Mouse (Mus musculus) erythroblast, adult 5-6 weeks (primary cell): Measurements from ENCODE around the gene Eif3m. TPM values are rescaled to one million over a fixed set of nuclear protein-coding genes. Genes with fewer than 3 reads are reported as not detected.

Experiments used
- ATAC-seq: replicated peaks from 2 replicates; pipeline ENCODE4 v1.8.0; 2016; ENCODE audit warnings: moderate number of reproducible peaks, mild to moderate bottlenecking, moderate TSS enrichment, inconsistent platforms; ENCODE audit not compliant: poor library complexity, low FRiP score, severe bottlenecking
- total RNA-seq, 2 experiments: library from RNA; stranded (forward) in 1 of 2; stranded (reverse) in 1 of 2; fragments of 150-400 nt in 1 of 2; fragments of 200-764, 138-1000 nt in 1 of 2; gene quantifications; 2 replicates each; pipeline versions ENCODE4 v1.2.3 to v1.2.4; 2015 to 2017; ENCODE audit warnings: low replicate concordance in 2 of 2

Gene Eif3m
- total RNA-seq (2015; ENCODE audit: low replicate concordance) (113 and 128 TPM in 2 replicates), total RNA-seq (2017; ENCODE audit: low replicate concordance) (52.7 and 64.4 TPM in 2 replicates)

DNA sequence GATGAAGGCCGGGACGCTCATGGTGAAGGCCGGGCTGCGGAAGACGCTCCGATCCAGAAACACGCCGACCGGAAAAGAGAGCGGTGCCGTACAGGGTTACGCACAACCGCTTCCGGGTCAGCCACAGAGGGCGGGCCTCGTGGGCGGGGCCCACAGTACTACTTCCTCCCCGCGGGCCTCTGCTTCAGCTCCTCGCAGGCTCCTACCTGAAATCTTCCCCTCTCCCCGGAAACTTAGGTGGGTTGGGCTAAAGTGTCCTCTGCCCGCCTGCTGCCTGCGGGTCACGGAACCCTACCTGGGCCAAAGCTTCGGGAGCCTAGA, at the start of gene Eif3m:
TSS of gene Eif3m (minus strand) at position 114 of the 321 bp plus-strand sequence.
- peak; percentile 87 for ATAC-seq

DNA sequence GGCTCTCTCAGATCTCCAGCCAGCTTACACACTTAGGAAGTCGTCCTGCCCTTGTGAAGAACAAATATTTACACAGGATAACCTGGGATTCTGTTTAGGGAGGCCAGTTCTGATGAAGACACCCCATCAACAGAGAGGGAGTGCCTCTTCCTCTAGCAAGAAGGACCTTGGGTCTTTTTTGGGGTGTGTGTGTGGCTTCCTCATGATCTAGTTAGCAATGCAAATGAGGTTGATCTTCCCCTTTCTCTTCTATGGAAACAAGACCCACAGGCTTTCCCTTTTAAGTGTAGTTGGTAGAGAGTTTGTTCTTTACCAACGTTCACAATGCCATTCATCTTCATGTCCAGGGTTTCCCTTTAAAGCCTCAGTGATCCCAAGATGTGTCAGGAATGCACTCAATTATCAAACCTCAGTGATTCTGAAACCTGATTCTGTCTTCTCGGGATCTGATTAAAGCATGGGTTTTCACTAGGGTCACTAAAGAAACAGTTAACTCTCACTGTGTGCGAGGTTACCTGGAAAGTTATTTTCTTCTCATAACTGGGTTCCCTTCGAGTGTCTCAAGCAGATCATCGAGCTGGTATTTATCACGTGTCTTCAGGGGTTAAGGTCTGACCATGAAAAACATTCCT, 46.0 kb upstream of the Eif3m start:
- ATAC-seq, result no peak

DNA sequence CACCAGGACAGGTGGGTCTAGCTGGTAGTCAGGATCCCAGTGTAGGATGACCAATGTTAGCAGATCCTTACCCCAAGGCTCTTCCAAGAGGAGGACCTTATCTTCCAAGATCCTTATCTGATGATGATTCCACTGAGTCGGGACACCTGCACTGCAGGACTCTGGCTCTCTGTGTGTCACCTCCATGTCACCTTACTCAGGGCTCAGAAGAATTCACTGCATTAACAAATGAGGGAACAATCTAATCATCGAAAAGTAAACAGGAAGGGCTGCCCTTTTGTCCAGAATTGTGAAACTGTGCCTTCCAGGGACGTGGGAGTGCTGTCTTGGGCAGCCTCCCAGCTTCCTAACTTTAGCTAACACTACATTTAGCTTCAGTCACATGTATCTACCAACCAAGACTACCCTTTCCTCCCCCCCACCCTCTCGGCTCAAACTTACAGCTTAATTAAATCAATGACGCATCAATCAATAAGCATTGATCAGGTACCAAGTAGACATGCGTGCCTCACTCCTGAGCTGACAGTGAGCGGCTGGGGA, 41.8 kb upstream of the Eif3m start:
- no peak for ATAC-seq

DNA sequence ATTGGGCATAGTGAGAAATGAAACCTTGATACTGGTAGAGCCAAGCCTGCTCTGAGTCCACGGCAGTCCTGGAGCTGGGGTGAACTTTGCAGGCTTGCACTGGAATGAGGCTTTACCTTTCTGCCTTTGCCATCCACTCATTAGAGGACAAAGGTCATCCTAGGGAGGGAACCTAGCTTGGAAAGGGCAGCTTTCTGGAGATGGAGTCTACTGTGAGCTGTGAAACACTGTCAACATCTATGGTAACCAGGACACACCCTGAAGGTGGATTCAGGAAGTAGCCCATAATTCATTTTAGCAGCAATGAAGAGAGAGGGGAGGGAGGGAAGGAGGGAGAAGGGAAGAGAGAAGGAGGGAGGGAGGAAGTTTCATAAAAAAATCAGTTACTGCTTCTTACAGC, 38.6 kb upstream of the Eif3m start:
- ATAC-seq, result no peak

DNA sequence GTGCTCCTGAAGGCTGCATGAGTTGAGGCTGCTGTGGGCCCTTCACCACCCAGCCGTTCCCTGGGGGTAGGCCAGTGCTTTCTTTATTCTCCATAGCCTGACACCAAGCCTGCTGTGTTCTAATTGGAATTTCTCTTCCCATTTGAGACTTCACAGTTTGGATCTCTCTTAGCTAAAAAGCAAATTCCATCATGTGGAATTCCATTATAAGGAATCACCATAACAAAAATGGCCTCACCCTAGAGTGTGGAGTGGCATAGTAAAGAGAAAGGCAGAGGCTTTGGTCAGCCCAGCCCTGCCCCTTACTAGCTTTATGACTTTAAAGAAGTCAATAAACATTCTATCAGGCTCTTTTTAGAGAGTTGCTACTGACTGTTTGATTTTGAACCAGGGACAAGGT, 31.4 kb upstream of the Eif3m start:
- no peak for ATAC-seq

DNA sequence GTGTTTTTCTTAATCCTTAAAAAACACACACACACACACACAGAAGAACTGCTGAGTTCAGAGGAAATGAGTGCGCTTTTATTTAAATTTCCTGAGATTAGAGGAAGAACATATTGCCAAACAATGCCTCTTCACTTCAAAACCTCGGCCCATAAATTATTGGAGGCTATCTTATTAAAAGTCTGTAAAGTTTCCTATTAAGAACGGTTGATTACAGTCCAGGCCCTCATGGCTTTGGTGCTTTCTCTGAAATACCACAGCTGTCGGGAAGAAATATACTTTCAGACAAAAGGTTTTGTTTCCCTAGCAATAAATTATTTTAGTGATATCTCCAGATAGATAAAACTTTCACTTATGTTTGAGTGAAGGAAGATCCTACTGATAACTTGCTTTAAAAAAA, 26.3 kb upstream of the Eif3m start:
- no peak for ATAC-seq

DNA sequence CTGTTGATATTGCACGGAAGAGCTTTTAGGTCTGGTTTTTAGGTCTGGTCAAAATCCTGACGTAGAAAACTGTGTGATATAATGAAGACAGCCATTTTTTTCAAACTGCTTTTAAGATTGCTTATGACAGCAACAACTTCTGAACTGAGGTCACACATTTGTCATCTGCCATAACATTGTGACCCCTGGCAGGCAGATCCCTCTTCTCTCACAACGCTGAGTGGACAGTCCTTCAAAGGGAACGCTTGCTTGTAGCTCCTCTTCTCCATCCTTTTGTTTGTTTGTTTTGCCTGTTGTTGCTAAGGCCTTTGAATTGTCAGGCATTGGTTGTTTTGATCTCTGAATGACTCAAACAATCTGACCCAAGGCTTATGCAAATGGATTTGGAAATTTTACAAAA, 24.0 kb upstream of the Eif3m start:
- ATAC-seq, result no peak

DNA sequence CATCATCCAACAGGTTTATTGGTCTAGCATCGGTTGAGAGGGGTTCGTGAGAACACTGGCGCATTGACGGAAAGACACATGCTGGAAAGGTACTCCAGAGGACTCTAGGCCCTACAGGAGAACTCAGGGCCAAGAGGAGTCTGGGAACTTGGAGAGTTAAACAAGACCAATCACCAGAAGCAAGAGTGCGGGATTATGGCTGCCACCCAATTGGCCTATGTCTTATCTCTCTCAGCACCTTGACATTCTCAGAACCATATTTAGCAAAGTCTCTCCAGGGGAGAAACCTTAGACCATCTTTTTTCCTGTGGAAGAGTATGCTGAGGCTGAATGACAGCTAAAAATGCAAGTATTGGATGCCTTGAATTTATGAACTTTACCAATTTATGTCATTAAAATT, 22.0 kb upstream of the Eif3m start:
- peak; percentile 91 for ATAC-seq

DNA sequence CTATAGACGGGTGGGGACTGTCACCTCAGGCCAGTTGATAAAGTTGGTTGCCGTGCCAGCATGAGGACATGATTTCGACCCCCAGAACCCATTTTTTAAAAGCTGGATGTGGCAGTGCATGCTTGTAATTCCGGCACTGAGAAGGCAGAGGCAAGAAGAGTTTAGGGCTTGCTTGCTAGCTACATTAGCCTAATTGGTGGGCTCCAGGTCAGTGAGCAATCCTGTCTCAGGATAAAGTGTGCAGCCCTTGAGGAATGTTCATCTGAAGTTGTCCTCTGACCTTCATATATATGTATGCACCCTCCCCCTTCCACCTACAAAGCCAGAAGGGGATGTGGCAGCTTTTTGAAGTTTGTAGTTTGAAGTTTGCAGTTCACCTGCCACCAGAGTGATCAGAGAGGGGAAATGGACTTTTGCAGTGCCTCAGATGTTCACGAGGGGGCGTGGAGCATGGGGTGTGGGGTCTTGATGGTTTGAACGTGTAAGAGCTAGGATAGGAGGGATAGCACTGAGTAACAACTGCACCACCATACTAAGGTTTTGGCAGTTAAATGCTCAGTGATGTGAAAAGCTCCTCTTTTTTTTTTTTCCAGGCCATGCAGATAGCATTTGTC, 21.2 kb upstream of the Eif3m start:
- ATAC-seq, result no peak

DNA sequence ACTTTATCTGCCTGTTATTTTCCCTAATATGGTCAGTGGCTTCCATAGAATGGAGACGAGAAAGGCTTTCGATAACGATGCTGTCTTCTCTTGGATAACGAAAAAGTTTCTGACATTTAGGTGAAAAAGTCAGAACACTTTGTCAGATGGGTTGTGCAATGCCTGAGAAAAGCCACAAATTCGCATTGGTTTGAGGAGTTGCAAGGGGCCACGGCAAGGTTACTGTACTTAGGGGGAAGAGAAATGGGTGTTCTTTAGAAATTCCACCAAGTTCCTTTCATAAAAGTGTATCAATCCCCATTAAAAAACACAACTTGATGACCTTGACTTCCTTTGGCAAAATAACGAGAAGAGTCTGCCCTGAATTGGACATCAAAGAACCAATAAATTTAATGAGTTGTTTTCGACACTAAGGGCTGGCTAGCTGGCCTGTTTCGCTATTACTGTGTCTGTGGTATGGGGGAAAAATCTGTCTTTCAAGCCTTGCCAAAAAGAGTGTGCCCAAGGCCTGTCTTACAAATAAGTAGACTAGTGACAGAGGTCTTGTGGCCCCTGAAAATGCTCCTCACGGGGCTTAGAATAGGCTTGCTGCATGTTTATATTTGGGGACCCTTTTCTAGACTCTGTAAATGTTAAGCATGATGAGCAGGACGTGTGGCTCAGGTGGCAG, 19.7 kb upstream of the Eif3m start:
- no peak for ATAC-seq

DNA sequence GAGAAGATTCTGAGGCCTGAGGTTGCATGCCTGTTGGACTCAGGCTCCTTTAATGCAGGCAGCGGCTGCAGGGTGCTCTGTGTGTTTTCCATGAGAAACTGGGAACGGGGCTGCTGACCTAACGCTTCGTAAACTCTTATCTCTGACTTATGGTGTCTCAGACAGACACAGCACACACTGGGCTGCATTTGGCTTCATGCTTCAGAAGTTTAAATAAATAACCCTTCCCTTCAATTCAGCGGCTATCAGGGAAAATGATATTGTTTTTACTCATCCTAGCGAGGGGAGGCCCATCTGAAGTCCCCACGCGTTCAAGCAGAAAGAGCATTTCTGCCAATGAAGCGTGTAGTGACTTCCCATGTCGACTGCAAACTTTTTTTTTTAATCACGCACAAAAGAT, 19.1 kb upstream of the Eif3m start:
- ATAC-seq, result no peak

DNA sequence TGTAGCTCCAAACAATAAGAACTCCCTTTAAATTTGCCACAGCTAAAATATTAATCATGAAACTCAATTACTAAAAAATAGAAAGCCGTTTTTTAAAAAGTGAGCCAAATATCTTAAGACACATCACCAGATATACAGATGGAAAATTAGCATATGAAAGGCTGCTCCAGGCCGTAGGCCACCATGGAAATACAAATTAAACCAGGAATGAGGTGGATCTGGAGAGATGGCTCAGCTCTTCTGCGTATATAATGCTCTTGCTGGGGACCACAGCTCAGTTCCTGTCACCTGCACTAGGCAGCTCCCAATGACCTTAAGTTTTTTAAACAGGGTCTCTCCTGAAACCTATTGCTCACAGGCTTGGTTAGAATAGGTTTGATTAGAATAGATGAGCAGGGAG, 17.2 kb upstream of the Eif3m start:
- no peak for ATAC-seq

DNA sequence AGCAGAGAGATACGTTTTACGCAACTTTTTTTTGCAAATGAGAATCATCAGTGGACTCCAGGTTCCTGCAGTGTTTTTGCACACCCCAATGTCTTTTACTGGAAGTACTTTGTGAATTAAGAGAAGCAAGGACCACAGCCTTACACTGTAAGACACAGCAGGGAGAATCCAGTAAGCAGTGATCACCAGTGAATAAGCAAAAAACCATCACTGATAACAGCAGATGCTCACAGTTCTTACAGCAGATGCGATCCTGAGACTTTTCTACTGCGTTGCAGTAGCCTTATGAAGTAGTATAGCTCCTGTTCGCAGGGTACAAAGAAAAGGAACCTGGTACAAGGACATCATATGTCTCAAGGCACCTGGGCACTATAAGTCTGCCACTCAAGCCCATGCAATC, 13.6 kb upstream of the Eif3m start:
- ATAC-seq, result peak; percentile 63

DNA sequence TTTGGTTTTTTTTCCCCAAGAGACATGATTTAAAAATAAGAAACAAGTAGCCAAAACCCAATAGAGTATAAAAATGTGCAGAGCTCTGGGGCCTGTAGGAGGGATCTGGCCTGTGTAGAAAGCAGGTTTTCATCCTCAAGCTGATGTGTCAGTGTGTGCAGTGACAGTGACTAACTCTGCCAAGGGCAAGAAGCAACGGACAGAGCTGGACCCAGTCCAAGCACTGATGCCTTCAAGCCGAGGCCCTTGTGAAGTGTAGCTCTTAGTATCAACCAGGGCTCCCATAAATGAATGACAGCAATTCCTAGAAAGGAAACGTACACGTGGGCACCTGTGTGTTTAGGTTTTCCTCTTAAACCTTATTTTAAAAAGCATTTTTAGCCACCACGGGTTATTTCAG, 11.9 kb upstream of the Eif3m start:
- no peak for ATAC-seq

DNA sequence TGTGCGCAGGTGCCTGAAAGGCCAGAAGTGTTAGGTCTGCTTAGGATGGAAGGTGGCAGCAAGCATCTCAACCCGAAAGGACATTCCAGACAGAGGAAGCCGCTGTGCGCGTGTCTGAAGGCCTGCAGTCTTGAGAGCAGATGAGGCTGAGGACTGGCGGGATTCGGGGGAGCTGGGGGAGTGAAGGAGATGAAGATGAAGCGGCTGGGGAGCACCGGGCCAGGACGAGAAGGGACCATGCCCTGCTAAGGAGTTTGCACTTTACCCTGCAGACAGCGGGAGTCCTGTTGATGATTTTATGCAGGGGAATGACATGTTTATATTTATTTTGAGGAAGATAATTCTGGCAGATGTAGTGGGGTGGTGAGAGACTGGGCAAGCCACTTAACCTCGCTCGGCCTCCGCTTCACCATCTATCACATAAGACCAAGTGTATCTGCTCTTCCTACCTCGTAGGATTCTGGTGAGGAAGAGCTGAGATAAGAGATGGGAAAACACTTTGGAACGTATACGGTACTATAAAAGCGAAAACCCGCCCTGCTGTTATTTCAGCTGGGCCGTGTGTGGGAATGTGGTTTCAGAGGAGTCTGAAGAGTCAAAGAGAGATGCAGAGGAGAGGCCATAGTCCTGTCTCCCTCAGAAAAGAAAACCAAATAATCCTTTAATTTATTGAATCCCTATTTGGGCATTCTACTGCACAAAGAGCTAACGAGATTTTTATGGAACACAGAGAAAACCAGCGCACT, 10.2 kb upstream of the Eif3m start:
- no peak for ATAC-seq

DNA sequence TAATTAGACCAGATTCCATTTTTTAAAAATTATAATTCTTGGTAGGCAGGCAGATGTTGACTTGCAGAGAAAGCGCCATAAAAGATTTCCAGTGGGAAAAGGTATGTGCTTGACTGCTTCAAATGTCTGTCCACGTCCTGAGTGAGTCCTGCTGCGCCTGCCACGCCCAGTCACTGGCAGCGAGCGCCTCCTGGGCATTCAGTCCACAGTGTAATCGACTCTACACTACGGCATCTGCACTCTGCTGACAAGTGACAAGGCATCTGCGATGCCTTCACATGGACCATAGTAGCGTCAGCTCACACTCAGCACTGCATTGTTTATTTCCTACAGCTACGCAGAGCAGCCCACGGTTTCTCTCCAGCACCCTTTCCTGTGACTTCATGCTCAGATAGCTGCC, 8.7 kb upstream of the Eif3m start:
- peak; percentile 85 for ATAC-seq

DNA sequence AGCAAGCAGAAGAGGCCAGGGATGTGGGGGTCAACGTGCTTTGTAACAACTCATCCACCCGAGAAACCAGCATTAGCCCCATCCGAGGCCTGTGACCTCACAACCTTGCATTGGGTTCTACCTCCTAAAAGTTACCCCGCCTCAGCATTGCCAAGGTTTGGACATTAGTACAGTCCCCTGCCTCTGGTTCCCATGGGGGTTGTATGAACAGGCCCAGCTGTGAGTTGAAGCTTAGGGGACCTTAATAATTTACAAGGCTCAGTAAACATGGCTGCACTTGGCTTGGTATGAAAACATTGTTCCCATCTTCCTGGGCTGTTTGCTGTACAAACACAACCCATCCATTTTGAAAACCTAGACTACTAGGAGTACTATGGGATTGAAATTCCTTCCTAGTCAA, 6.9 kb upstream of the Eif3m start:
- no peak for ATAC-seq

DNA sequence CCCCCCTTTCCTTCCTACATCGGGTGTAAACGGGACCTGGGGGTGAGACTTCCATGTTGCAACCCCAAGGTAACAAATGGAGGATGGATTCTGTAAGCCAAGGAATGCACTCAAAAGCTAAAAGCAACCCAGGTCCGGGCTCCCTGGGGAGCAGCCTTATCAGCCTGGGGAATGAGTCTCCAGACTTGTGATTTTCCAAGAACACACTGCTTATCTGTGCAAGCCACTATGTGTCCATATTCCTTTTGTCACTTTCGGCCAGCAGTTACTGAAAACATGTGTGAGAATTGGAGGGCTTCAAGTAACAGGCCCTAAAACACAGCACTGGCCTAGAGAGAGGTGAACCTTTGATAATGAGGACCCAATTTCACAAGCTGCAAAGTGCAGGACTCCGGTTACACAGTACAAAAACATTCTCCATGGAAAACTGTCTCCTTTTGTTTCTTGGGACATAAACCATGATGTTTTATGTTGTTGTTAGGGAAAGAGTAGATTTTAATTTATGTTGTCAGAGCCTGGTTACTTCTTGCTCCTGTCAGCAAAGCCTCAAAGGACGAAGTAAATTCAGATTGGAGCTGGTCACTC, 6.2 kb upstream of the Eif3m start:
- peak; percentile 53 for ATAC-seq

DNA sequence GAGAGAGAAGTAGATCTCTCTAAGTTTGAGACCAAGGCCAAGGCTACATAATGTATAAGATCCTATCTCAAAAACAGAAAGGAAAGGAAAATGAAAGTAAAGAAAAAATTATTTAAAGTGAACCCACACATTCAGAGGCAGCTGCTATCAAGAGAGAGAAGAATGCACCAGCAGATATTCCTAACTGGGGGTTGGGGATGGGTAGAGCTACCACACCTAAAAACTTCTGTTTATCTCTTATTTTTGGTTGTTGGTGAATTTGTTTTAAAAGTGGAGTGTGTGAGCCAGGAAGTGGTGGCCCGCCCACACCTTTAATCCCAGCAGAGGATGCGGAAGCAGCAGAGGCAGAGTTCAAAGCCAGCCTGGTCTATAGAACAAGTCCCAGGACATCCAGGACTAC, 5.0 kb upstream of the Eif3m start:
- ATAC-seq, result peak; percentile 63

DNA sequence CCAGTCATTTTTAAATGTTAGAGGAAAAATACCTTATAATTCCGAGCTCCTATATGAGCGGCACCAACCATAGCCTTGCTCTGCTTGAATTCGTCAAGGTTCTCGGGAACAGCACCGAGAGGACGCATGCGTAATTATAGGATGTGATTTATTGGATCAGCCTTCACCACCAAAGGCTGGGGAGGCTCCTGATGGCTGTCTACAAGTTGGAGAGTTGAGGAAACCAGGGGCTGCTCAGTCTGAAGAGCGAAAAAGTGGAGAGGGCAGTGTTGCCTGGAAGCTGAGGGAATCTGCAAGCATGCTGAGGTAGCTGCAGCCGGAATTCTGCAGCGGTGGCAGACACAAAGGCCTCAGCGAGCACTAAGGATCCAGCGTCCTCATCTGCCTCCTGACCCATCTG, 4.4 kb upstream of the Eif3m start:
- no peak for ATAC-seq
